Mouse (Mus musculus) testis, postnatal 10 days (tissue): ENCODE results near the gene Sh3bgrl2.

ENCODE experiments used
- DNase-seq: peaks from one replicate; pipeline ENCODE4 v3.0.0; 2021; ENCODE audit warnings: low spot score

Sh3bgrl2 gene

GRCm38 (mm10) chr9:83591848-83592456 is 43.8 kb downstream of the Sh3bgrl2 start:
- no peak for DNase-seq

- no peak for DNase-seq
Observed at GRCm38 (mm10) chr9:83593811-83594210, 45.7 kb downstream of the Sh3bgrl2 start.

- no peak for DNase-seq
Observed at GRCm38 (mm10) chr9:83596132-83596531, 48.0 kb downstream of the Sh3bgrl2 start.

- DNase-seq, result no peak
Observed at GRCm38 (mm10) chr9:83596646-83597481, 48.7 kb downstream of the Sh3bgrl2 start.

- no peak for DNase-seq
Observed at GRCm38 (mm10) chr9:83598047-83598446, 49.9 kb downstream of the Sh3bgrl2 start.

GRCm38 (mm10) chr9:83599505-83599904 is 51.4 kb downstream of the Sh3bgrl2 start:
- no peak for DNase-seq

- DNase-seq, result no peak
Observed at GRCm38 (mm10) chr9:83600286-83601048, 52.3 kb downstream of the Sh3bgrl2 start.

- DNase-seq, result no peak
Observed at GRCm38 (mm10) chr9:83602176-83602770, 54.1 kb downstream of the Sh3bgrl2 start.

GRCm38 (mm10) chr9:83603159-83603558 is 55.0 kb downstream of the Sh3bgrl2 start:
- DNase-seq, result no peak

GRCm38 (mm10) chr9:83605886-83606640 is 57.9 kb downstream of the Sh3bgrl2 start:
- no peak for DNase-seq

- DNase-seq, result no peak
Observed at GRCm38 (mm10) chr9:83608135-83608534, 60.0 kb downstream of the Sh3bgrl2 start.

GRCm38 (mm10) chr9:83609422-83610297 is 61.5 kb downstream of the Sh3bgrl2 start:
- peak; percentile 87 for DNase-seq

- no peak for DNase-seq
Observed at GRCm38 (mm10) chr9:83615912-83616585, 67.9 kb downstream of the Sh3bgrl2 start.

- DNase-seq, result no peak
Observed at GRCm38 (mm10) chr9:83616586-83617081, 68.5 kb downstream of the Sh3bgrl2 start.

GRCm38 (mm10) chr9:83623455-83623854 is 75.3 kb downstream of the Sh3bgrl2 start:
- DNase-seq, result no peak

GRCm38 (mm10) chr9:83624193-83624592 is 76.1 kb downstream of the Sh3bgrl2 start:
- no peak for DNase-seq

GRCm38 (mm10) chr9:83625085-83625484 is 77.0 kb downstream of the Sh3bgrl2 start:
- DNase-seq, result no peak

GRCm38 (mm10) chr9:83628669-83629612 is 80.8 kb downstream of the Sh3bgrl2 start:
- no peak for DNase-seq

GRCm38 (mm10) chr9:83630341-83630740 is 82.2 kb downstream of the Sh3bgrl2 start:
- no peak for DNase-seq
